Mouse (Mus musculus) frontal cortex, postnatal 10 days (tissue): ENCODE data around the gene Tbccd1.
"Not testable (repeated sequence)": the region's sequence is repeated elsewhere in the genome, so short reads cannot be mapped to it uniquely, and the experiment has no call there.

Source experiments
- DNase-seq, 2 experiments: peaks; one replicate each; pipeline ENCODE4 v3.0.0; 2022; ENCODE audit warnings: low spot score in 2 of 2, mixed read lengths in 1 of 2

Tbccd1 gene

DNA sequence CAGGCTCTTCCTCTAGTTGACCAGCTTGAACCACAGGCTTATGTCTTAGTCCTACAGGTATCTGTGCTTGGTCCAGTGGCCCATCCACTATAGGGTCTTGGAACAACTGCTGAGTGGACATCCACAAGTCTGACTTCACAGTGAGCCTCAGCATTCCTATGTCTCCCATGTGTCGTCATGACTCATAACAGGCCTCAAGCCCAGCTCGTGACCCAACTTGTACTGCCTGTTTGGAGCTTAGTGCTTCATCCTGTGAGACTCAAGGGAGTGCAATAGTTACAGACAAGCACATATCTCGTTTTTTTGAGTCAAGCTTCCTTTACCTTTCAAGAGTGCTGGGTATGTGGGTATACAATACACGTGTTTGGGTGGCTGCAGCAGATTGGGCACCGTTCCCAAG, 74.8 kb downstream of the Tbccd1 start:
- DNase-seq: no peak

GRCm38 (mm10) chr16:22779228-22779835, 78.1 kb downstream of the Tbccd1 start:
- no peak for DNase-seq

DNA sequence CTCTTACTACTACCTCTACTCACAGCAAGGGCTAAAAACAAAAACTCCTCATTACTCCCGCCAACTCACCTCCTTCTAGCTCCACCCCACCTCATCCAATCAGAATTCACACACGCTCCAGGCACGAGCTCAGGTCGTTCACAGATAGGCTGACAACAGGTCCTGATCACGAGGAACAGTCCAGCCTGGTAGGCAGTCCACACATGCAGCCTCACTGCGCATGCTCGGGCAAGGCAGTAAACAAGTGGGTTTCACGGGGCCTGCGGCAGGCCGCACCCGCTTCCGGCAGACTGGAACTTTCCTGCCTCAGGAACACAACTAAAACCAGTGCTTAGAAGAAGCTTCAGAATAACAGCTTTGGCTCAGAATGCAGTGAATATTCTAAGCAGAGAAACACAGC, 79.2 kb downstream of the Tbccd1 start:
- not testable (repeated sequence) for DNase-seq

- DNase-seq: no peak
These were observed 81.9 kb downstream of the Tbccd1 start for GRCm38 (mm10) chr16:22775471-22775985.

GRCm38 (mm10) chr16:22768661-22769060, 88.8 kb downstream of the Tbccd1 start:
- DNase-seq: no peak

GRCm38 (mm10) chr16:22767405-22767804, 90.1 kb downstream of the Tbccd1 start:
- DNase-seq: no peak

GRCm38 (mm10) chr16:22766738-22767211, 90.7 kb downstream of the Tbccd1 start:
- DNase-seq: no peak

- no peak for DNase-seq
These were observed 91.9 kb downstream of the Tbccd1 start for GRCm38 (mm10) chr16:22765531-22765930.
